Mouse (Mus musculus) heart, embryonic 11.5 days (tissue): ENCODE results near the gene Mob1a. TPM values are rescaled to one million over a fixed set of nuclear protein-coding genes. Genes with fewer than 3 reads are reported as not detected.

ENCODE experiments used
- ATAC-seq: fragments of 200-750 bp; cut with Nextera tagmentation; replicated peaks from 2 replicates; pipeline ENCODE4 v1.8.0; 2017; ENCODE audit warnings: moderate library complexity; ENCODE audit not compliant: insufficient number of reproducible peaks, low FRiP score, low TSS enrichment
- H3K27ac ChIP-seq: fragments of 300-500 bp; sonication (generic); 2 replicates; pipeline ENCODE4 v1.5.1; 2014; ENCODE audit warnings: mild to moderate bottlenecking, low read depth, low read length
- H3K27me3 ChIP-seq: fragments of 300-500 bp; sonication (generic); 2 replicates; pipeline ENCODE4 v1.6.1; 2014; ENCODE audit warnings: mild to moderate bottlenecking, low read length, mixed read lengths; ENCODE audit not compliant: control insufficient read depth, insufficient read depth
- H3K36me3 ChIP-seq: fragments of 300-500 bp; sonication (generic); 2 replicates; pipeline ENCODE4 v1.6.1; 2014; ENCODE audit warnings: mild to moderate bottlenecking, low read length, moderate library complexity, mixed read lengths; ENCODE audit not compliant: control insufficient read depth, insufficient read depth
- H3K4me1 ChIP-seq: fragments of 300-500 bp; sonication (generic); 2 replicates; pipeline ENCODE4 v1.6.1; 2014; ENCODE audit warnings: low read length; ENCODE audit not compliant: control insufficient read depth, insufficient read depth
- H3K4me2 ChIP-seq: fragments of 300-500 bp; sonication (generic); 2 replicates; pipeline ENCODE4 v1.6.1; 2014; ENCODE audit warnings: mild to moderate bottlenecking, moderate library complexity
- H3K4me3 ChIP-seq: fragments of 300-500 bp; sonication (generic); 2 replicates; pipeline ENCODE4 v1.5.1; 2014; ENCODE audit warnings: low read depth, low read length
- H3K9ac ChIP-seq: fragments of 300-500 bp; sonication (generic); 2 replicates; pipeline ENCODE4 v1.6.1; 2014; ENCODE audit warnings: mild to moderate bottlenecking, low read depth, low read length, moderate library complexity
- H3K9me3 ChIP-seq: fragments of 300-500 bp; sonication (generic); replicated peaks from 2 replicates; pipeline ENCODE4 v1.6.1; 2016; ENCODE audit warnings: low read length; ENCODE audit not compliant: control insufficient read depth
- WGBS: fragments of 180-500 bp; shearing (Covaris S2); extraction: QIAGEN DNeasy Blood & Tissue Kit; methylation state at CpG from one replicate; pipeline ENCODE4 v1.1.7; 2014; ENCODE audit not compliant: insufficient replicate concordance; 5-methylcytosine and 5-hydroxymethylcytosine counted together
- polyA plus RNA-seq: library from polyadenylated mRNA; unstranded; fragments of >200 nt; fragmentation: Nextera tagmentation; extraction: Ambion mirVana; gene quantifications from 2 replicates; pipeline ENCODE4 v1.2.1, GENCODE M21; 2014

The Mob1a gene
- polyA plus RNA-seq, 1 experiment from 2014 or later = 42.2 TPM

DNA sequence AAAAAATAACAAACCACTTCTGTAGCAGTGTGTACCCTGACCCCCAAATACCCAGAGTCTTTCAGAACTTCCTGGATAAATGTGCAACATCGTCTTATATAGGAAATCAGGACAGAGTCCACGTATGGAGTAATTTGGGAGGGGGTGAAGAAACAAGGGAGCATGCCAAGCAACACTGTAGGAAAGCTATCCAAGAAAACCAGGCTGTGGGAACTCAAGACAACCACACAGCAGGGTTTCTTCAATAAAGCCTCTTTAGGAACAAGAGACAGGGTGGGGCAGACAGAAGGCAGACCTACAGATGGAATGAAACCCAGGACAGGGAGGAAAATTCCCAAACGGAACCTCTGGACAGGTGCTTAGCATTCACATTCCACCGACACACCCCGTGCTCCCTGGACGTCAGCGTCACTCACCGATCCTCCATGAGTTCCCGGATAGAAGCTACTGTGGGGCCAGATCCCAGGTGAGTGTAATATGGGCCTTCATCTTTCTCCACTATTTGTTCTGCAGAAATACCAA is 59.8 kb downstream of the Mob1a start:
- Histone ChIP-seq H3K9ac (no peak overlapping the region), H3K27ac (no peak overlapping the region), H3K4me1 (no peaks in the 10 kb centered on the region; the same call in 1 of the 2 replicates), H3K36me3 (peaks cover 23% of the 10 kb centered on the region), H3K4me3 (no peak overlapping the region), H3K9me3 (no peaks in the 10 kb centered on the region), H3K4me2 (no peak overlapping the region), H3K27me3 (no peaks in the 10 kb centered on the region)
- no peak for ATAC-seq
- WGBS = 90% methylated on average over 9 of the region's 9 CpGs

DNA sequence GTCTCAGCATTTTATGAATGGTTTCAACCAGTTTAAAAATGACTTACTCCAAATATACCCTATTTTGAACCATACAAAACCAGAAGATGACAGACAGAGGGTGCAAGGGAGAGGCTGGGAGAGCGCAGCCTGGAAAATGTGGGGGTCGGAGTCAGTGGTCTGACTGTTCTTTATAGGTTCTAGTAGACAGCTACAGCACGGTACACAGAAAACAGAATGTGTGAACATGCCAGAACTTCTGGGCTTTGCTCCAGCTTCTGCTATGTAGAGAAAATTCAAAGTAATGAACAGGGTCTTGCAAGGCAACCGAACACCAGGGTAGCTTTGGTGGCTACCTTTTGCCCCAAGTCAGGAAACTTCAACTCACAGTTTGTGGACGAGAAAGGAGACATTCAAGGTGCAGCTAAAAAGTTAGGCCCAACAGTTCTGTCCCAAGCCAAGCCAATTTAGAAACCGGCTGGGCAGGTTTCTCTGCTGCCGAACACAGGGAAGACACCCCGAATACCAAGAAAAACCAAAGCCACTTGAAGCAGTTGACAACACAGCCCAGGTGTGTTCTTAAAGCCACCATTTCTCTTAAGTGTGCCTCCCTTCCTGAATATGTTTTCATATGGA is 66.5 kb downstream of the Mob1a start:
- Histone ChIP-seq H3K4me2 (no peak overlapping the region), H3K4me1 (no peaks in the 10 kb centered on the region), H3K27ac (no peak overlapping the region), H3K9ac (no peak overlapping the region), H3K4me3 (no peak overlapping the region), H3K36me3 (peaks cover 15% of the 10 kb centered on the region), H3K27me3 (no peaks in the 10 kb centered on the region), H3K9me3 (no peaks in the 10 kb centered on the region)
- WGBS = 88% methylated on average over 8 of the region's 8 CpGs
- no peak for ATAC-seq

Other genes with a start within 250 kb of the Mob1a start
- gene Pcgf1, start 248.1 kb upstream of the Mob1a start, polyA plus RNA-seq = 15.1 and 17.0 TPM in 2 replicates
- gene Lbx2, start 239.6 kb upstream of the Mob1a start, polyA plus RNA-seq = 0.46 and 0.52 TPM in 2 replicates
- gene Ccdc142, start 224.4 kb upstream of the Mob1a start, polyA plus RNA-seq = 0.97 and 2.1 TPM in 2 replicates
- 1.1 and 1.2 TPM in 2 replicates for gene Gm42688, start 224.4 kb upstream of the Mob1a start, polyA plus RNA-seq
- 138 and 144 TPM in 2 replicates for gene Mrpl53, start 217.0 kb upstream of the Mob1a start, polyA plus RNA-seq
- 19.1 and 19.8 TPM in 2 replicates for gene Mogs, start 210.5 kb upstream of the Mob1a start, polyA plus RNA-seq
- 76.0 and 87.2 TPM in 2 replicates for gene Wbp1, start 204.5 kb upstream of the Mob1a start, polyA plus RNA-seq
- gene Ino80b, start 200.6 kb upstream of the Mob1a start, polyA plus RNA-seq = 11.1 and 12.2 TPM in 2 replicates
- 10.8 and 12.4 TPM in 2 replicates for gene Rtkn, start 190.6 kb upstream of the Mob1a start, polyA plus RNA-seq
- gene Wdr54, start 169.6 kb upstream of the Mob1a start, polyA plus RNA-seq = 4.5 and 6.9 TPM in 2 replicates
- gene 1700003E16Rik, start 169.6 kb upstream of the Mob1a start, polyA plus RNA-seq = 0.14 and 0.27 TPM in 2 replicates
- gene Dctn1, start 160.1 kb upstream of the Mob1a start, polyA plus RNA-seq = 49.7 and 61.1 TPM in 2 replicates
- 0.21 and 0.38 TPM in 2 replicates for gene Slc4a5, start 106.2 kb upstream of the Mob1a start, polyA plus RNA-seq
- gene Mthfd2, start 108 bp upstream of the Mob1a start, polyA plus RNA-seq = 44.5 and 45.4 TPM in 2 replicates
- gene Bola3, start 23.1 kb downstream of the Mob1a start, polyA plus RNA-seq = 279 and 280 TPM in 2 replicates
- 25.0 and 30.3 TPM in 2 replicates for gene Tet3, start 133.1 kb downstream of the Mob1a start, polyA plus RNA-seq
- gene Dguok, start 181.0 kb downstream of the Mob1a start, polyA plus RNA-seq = 47.9 and 54.3 TPM in 2 replicates
- gene Actg2, start 210.2 kb downstream of the Mob1a start, polyA plus RNA-seq = 10.7 and 10.9 TPM in 2 replicates
- gene Stambp, start 246.7 kb downstream of the Mob1a start, polyA plus RNA-seq = 24.9 and 30.0 TPM in 2 replicates